Mouse (Mus musculus) frontal cortex, postnatal 25 days (tissue): ENCODE results near the gene Ywhah.

Source experiments
- DNase-seq, 2 experiments: peaks; one replicate each; pipeline ENCODE4 v3.0.0; 2022; ENCODE audit warnings: low spot score in 2 of 2

Gene Ywhah

DNA sequence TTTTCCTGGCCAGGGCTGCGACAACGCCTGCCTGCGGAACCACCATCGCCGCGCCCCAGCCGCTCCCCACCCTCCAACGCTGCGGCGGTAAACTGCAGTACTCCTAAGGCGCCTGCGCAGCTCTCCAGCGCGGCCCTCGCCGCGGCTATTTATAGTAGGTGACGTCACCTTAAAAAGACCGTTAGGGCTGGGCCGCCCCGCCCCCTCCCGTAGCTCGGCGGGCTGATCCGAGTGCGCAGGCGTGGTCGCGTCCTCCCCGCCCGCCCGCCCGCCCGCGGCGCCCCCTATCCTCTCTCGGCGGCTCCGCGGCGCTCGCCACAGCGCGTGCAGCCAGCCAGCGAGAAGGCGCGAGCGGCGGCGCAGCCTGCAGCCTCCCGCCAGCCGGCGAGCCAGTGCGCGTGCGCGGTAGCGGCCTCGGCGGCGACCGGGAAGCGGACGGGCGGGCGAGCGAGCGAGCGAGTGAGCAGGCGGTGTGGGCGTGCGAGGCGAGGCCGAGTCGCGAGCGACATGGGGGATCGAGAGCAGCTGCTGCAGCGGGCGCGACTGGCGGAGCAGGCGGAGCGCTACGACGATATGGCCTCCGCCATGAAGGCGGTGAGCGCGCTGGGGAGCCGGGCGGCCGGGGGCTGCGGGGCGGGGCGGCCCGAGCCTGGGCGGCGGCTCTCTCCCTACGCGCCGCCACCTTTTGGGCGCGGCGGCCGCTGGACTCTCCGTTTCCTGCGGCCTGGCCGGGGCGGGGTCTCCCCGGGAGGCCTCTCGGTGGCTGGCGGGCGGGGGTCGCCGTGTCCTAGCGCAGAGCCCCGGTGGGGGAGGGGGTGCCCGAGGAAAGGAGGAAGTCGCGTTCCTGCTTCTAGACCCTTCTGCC lies at the start of gene Ywhah:
Gene Ywhah (plus strand): TSS at position 256 of the 865 bp plus-strand sequence.
- peak; percentile 92 to 94 for DNase-seq

DNA sequence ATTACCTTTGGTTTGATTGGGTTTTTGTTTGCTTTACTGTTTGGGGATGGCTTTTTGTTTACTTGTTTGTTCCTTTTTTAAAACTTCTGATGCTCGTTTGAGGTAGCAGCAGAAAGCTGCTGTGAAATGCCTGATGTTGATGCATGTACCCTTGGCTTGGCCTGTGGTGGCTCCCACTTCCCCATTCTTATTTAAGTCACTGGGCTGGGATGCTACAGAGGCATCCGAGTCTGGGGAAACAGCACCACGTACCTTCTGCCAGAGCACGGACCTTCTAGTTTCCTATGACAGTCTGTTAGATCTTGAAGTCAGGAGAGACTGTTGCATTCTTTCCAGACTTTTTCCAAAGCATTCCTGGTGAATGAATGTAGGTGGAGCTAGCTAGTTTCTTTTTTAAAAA lies 42.1 kb upstream of the Ywhah start:
- no peak for DNase-seq

GRCm38 (mm10) chr5:32977179-32977578 lies 41.4 kb upstream of the Ywhah start:
- DNase-seq: no peak

GRCm38 (mm10) chr5:32985379-32985778 lies 33.2 kb upstream of the Ywhah start:
- DNase-seq: no peak

- DNase-seq: no peak
Observed at GRCm38 (mm10) chr5:32987873-32988272, 30.7 kb upstream of the Ywhah start.

- no peak for DNase-seq
Observed at GRCm38 (mm10) chr5:32989959-32990640, 28.5 kb upstream of the Ywhah start.

DNA sequence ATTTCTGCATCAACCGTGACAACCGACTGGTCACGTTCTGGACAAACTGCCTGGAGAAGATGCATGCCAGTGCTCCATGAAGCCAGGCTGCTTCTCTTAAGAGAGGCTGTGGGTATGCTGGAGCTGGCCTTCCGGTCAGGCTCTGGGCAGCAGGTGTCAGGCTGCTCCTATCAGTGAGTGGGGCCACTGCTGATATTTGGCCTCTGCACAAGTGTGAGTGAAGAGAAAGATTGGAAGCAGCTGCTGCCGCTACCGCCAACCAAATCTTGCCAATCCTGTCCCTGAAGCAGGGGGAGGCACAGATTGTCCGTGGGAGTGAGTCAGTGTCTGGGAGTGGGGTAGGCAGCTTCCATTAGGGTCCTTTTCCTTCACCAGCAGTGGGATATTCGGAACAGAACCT lies 27.5 kb upstream of the Ywhah start:
- DNase-seq: no peak

DNA sequence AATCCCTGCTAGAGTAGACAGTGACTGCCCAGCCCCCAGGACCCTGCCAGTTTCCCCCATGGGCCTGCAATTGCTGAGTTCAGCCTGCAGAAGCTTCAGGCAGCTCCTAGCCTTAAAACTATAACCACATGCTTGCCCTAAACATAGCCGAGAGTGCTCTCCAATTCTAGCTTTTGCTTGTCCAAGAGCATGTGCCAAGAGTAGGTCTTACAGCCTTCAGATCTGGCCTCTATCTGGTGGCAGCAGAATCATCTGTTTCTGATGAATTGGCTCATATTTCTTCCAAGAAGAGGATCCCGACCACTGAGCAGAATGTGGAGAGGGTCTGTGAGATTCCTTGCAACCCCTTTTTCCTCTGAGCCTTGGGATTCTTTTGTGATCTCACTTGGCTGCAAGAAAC lies 24.1 kb upstream of the Ywhah start:
- DNase-seq: no peak

DNA sequence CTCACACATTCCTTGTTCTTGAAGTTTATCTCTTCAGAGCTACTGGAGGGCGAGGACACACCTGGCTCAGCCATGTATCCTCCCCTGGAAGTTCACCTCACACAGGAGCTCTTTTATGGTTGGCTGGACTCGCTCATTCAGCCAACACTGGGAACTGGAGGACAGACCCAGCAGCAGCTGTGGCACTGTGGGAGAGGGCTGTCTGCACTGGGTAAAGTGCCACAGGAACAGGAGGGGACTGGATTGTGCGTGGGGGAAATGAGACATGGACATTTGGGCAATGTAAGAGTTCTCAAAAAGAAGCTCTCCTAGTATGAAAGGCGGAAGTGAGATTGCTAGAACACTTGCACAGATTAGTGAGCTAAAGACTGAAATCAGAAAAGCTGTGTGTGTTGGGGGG lies 22.9 kb upstream of the Ywhah start:
- no peak for DNase-seq

DNA sequence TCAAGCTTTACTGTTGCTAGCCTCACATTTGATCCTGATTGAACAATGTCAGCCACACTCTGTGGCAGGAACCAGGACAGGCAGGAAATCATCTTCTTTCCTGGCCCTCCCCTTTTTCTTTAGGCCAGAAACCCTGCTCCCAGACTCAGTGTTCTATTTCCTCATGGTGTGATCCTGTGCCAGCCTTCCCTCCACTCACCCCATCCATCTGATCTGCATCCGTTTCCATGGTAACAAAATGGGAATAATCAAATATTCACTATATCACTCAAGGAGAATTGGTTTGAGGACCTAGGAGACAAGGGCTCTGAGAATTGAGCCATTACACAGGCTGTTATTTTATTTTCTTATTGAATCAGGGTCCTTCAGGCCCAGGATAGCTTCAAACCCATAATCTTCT lies 22.1 kb upstream of the Ywhah start:
- DNase-seq: no peak

GRCm38 (mm10) chr5:32997686-32998085 lies 20.9 kb upstream of the Ywhah start:
- no peak for DNase-seq

DNA sequence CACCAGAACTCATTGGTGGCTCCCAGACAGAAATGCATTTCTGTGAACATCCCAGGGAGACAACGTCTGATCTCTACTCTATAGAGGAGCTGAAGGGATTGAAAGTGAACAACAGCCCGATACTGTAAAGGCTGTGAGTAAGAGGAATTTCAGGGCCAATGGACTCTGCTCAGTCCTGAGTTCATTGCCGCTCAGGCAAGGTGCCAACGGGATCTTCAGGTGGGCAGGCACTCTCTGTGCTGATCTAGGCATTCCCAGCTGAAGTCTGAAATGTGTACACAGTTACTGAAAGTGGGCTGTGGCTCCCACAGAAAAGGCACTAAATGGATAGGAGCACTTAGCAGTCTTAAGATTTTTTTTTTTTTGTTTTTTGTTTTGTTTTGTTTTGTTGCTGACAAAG lies 19.8 kb upstream of the Ywhah start:
- no peak for DNase-seq

- peak in 1 of 2 experiments; percentile 56 for DNase-seq
Observed at GRCm38 (mm10) chr5:33001111-33001510, 17.5 kb upstream of the Ywhah start.

DNA sequence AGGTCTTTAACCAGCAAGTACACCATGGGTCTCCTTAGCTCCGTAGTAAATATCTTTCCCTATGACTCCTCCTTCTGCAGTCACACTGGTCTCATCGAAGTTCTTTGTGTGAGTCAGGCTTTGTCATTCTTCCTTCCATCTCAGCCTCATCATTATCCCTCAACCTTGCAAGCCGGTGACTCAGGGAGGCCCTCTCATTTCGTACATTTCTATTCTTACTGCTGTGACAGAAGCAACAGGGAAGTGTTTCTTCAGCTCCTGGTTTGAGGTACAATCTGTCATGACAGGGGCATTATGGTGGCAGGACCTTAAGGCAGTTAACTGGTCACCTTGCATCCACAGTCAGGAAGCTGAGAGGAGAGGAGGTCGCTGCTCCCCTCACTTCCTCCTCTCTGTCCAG lies 15.8 kb upstream of the Ywhah start:
- no peak for DNase-seq

GRCm38 (mm10) chr5:33003500-33003899 lies 15.1 kb upstream of the Ywhah start:
- DNase-seq: no peak

- no peak for DNase-seq
Observed at GRCm38 (mm10) chr5:33004110-33004509, 14.5 kb upstream of the Ywhah start.

GRCm38 (mm10) chr5:33005442-33006145 lies 13.0 kb upstream of the Ywhah start:
- no peak for DNase-seq

GRCm38 (mm10) chr5:33006670-33007069 lies 11.9 kb upstream of the Ywhah start:
- DNase-seq: peak; percentile 57 to 63

DNA sequence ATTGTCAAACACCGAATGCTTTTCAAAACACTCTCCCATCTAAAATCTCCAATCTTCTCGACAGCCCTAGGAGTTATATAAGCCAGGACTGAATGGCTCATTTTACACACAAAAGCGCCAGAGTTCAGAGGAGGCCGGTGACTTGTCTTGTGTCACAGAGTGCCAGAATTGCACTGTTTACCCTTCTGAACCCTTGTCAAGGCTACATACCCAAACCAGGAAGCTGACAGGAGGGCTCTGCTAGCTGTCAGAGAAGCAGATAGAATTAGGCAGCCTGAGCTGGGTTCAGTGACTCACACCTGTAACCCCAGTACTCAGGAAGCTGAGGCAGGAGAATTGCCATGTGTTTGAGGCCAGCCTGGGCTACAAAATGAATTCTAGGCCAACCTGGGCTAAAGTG lies 11.2 kb upstream of the Ywhah start:
- no peak for DNase-seq

- no peak for DNase-seq
Observed at GRCm38 (mm10) chr5:33009301-33009700, 9.3 kb upstream of the Ywhah start.

GRCm38 (mm10) chr5:33009818-33010812 lies 8.5 kb upstream of the Ywhah start:
- no peak for DNase-seq
